Mouse (Mus musculus): ENCODE measurements around the gene Amfr. TPM values are rescaled to one million over a fixed set of nuclear protein-coding genes. Genes with fewer than 3 reads are reported as not detected.

The Amfr gene
- total RNA-seq, 2 experiments from 2014 or later, result 124 to 131 TPM

- intact Hi-C loops (cut with DNase I), result no loop called here
- no peak for DNase-seq
Measured at GRCm38 (mm10) chr8:93984731-93985130, 27.9 kb downstream of the Amfr start.

- intact Hi-C loops (cut with DNase I), result no loop called here
- DNase-seq, result no peak
Measured at GRCm38 (mm10) chr8:93983827-93984226, 28.8 kb downstream of the Amfr start.

GRCm38 (mm10) chr8:93981679-93982215, 30.9 kb downstream of the Amfr start:
- no peak for DNase-seq
- intact Hi-C loops (cut with DNase I), result no loop called here

GRCm38 (mm10) chr8:93980141-93980540, 32.5 kb downstream of the Amfr start:
- intact Hi-C loops (cut with DNase I), result no loop called here
- no peak for DNase-seq

- intact Hi-C loops (cut with DNase I), result no loop called here
- no peak for DNase-seq
Measured at GRCm38 (mm10) chr8:93976446-93977211, 36.0 kb downstream of the Amfr start.

- intact Hi-C loops (cut with DNase I), result no loop called here
- no peak for DNase-seq
Measured at GRCm38 (mm10) chr8:93975358-93975757, 37.3 kb downstream of the Amfr start.

GRCm38 (mm10) chr8:93974602-93975186, 37.9 kb downstream of the Amfr start:
- no peak for DNase-seq
- intact Hi-C loops (cut with DNase I), result no loop called here

- no peak for DNase-seq
- intact Hi-C loops (cut with DNase I), result no loop called here
Measured at GRCm38 (mm10) chr8:93973831-93974375, 38.7 kb downstream of the Amfr start.

- intact Hi-C loops (cut with DNase I), result no loop called here
- no peak for DNase-seq
Measured at GRCm38 (mm10) chr8:93972971-93973734, 39.5 kb downstream of the Amfr start.

- DNase-seq, result no peak
- intact Hi-C loops (cut with DNase I), result no loop called here
Measured at GRCm38 (mm10) chr8:93972211-93972610, 40.4 kb downstream of the Amfr start.

GRCm38 (mm10) chr8:93971451-93971850, 41.2 kb downstream of the Amfr start:
- DNase-seq, result no peak
- intact Hi-C loops (cut with DNase I), result no loop called here

GRCm38 (mm10) chr8:93969626-93970340, 42.9 kb downstream of the Amfr start:
- intact Hi-C loops (cut with DNase I), result no loop called here
- no peak for DNase-seq

- DNase-seq, result no peak
- intact Hi-C loops (cut with DNase I), result no loop called here
Measured at GRCm38 (mm10) chr8:93968293-93968692, 44.3 kb downstream of the Amfr start.

- intact Hi-C loops (cut with DNase I), result no loop called here
- no peak for DNase-seq
Measured at GRCm38 (mm10) chr8:93960909-93961308, 51.7 kb downstream of the Amfr start.

- intact Hi-C loops (cut with DNase I), result no loop called here
- no peak for DNase-seq
Measured at GRCm38 (mm10) chr8:93958402-93958801, 54.2 kb downstream of the Amfr start.

- intact Hi-C loops (cut with DNase I), result no loop called here
- no peak for DNase-seq
Measured at GRCm38 (mm10) chr8:93952511-93952910, 60.1 kb downstream of the Amfr start.

GRCm38 (mm10) chr8:93950133-93950532, 62.5 kb downstream of the Amfr start:
- intact Hi-C loops (cut with DNase I), result no loop called here
- DNase-seq, result no peak

GRCm38 (mm10) chr8:93946397-93946796, 66.2 kb downstream of the Amfr start:
- DNase-seq, result no peak
- intact Hi-C loops (cut with DNase I), result no loop called here

- no peak for DNase-seq
- intact Hi-C loops (cut with DNase I), result no loop called here
Measured at GRCm38 (mm10) chr8:93945781-93946180, 66.9 kb downstream of the Amfr start.

- intact Hi-C loops (cut with DNase I), result no loop called here
- DNase-seq, result no peak
Measured at GRCm38 (mm10) chr8:93941636-93942054, 71.0 kb downstream of the Amfr start.

Data from heart, postnatal 36 days (tissue).